Mouse (Mus musculus) granulocyte monocyte progenitor cell, adult 5-6 weeks (primary cell): Measurements from ENCODE around the gene Gm20481. TPM values are rescaled to one million over a fixed set of nuclear protein-coding genes. Genes with fewer than 3 reads are reported as not detected.
"Not testable (repeated sequence)": the region's sequence is repeated elsewhere in the genome, so short reads cannot be mapped to it uniquely, and the experiment has no call there.

Source experiments
- ATAC-seq: replicated peaks from 2 replicates; pipeline ENCODE4 v1.8.0; 2016; ENCODE audit warnings: mild to moderate bottlenecking, moderate TSS enrichment, inconsistent platforms; ENCODE audit not compliant: poor library complexity, severe bottlenecking
- total RNA-seq, 2 experiments: library from RNA; stranded (forward) in 1 of 2; stranded (reverse) in 1 of 2; fragments of 200-712, 200-1000 nt in 1 of 2; fragments of >200 nt in 1 of 2; fragmentation: Nextera tagmentation in 1 of 2; gene quantifications; 2 replicates each; pipeline ENCODE4 v1.2.3; 2014 to 2017

The Gm20481 gene
- total RNA-seq, 2 experiments from 2014 or later = 1.4 TPM; not detected in 1

GRCm38 (mm10) chr17:35001452-35002152, 31.9 kb downstream of the Gm20481 start:
- peak; percentile 46 for ATAC-seq

- no peak for ATAC-seq
Measured at GRCm38 (mm10) chr17:35002153-35002865, 32.6 kb downstream of the Gm20481 start.

GRCm38 (mm10) chr17:35003022-35003838, 33.5 kb downstream of the Gm20481 start:
- no peak for ATAC-seq

- ATAC-seq = no peak
Measured at GRCm38 (mm10) chr17:35004075-35004717, 34.5 kb downstream of the Gm20481 start.

- ATAC-seq = no peak
Measured at GRCm38 (mm10) chr17:35005158-35005557, 35.4 kb downstream of the Gm20481 start.

- not testable (repeated sequence) for ATAC-seq
Measured at GRCm38 (mm10) chr17:35005902-35006301, 36.2 kb downstream of the Gm20481 start.

- ATAC-seq = peak; percentile 37; the same call in 1 of the 2 replicates
Measured at GRCm38 (mm10) chr17:35007387-35007991, 37.8 kb downstream of the Gm20481 start.

GRCm38 (mm10) chr17:35009586-35009985, 39.9 kb downstream of the Gm20481 start:
- ATAC-seq = peak; percentile 35; the same call in 1 of the 2 replicates

GRCm38 (mm10) chr17:35011440-35011839, 41.7 kb downstream of the Gm20481 start:
- ATAC-seq = no peak

- no peak for ATAC-seq
Measured at GRCm38 (mm10) chr17:35012430-35012829, 42.7 kb downstream of the Gm20481 start.

- no peak for ATAC-seq
Measured at GRCm38 (mm10) chr17:35013221-35013620, 43.5 kb downstream of the Gm20481 start.

GRCm38 (mm10) chr17:35015296-35015695, 45.6 kb downstream of the Gm20481 start:
- ATAC-seq = no peak

GRCm38 (mm10) chr17:35016376-35016775, 46.7 kb downstream of the Gm20481 start, which contains the start of gene Vwa7:
Vwa7 (plus strand) TSS chr17:35016579.
- ATAC-seq = 0 out of 2 replicates have a peak, but pooled peaks have one; percentile 4

- no peak for ATAC-seq
Measured at GRCm38 (mm10) chr17:35016791-35017705, 47.3 kb downstream of the Gm20481 start.

- ATAC-seq = no peak
Measured at GRCm38 (mm10) chr17:35017706-35018030, 48.0 kb downstream of the Gm20481 start.

GRCm38 (mm10) chr17:35018171-35018570, 48.5 kb downstream of the Gm20481 start:
- ATAC-seq = no peak

- ATAC-seq = no peak
Measured at GRCm38 (mm10) chr17:35019894-35020293, 50.2 kb downstream of the Gm20481 start.

- no peak for ATAC-seq
Measured at GRCm38 (mm10) chr17:35020551-35020950, 50.8 kb downstream of the Gm20481 start.
